Mouse (Mus musculus) lung, embryonic 16.5 days (tissue): Measurements from ENCODE around the gene Gm20219. TPM values are rescaled to one million over a fixed set of nuclear protein-coding genes. Genes with fewer than 3 reads are reported as not detected.

Source experiments
- ATAC-seq: fragments of 200-750 bp; cut with Nextera tagmentation; 2 replicates; pipeline ENCODE4 v1.8.0; 2017; ENCODE audit warnings: low read depth, mild to moderate bottlenecking, moderate library complexity
- H3K27ac ChIP-seq: fragments of 300-500 bp; sonication (generic); 2 replicates; pipeline ENCODE4 v1.5.1; 2014; ENCODE audit warnings: mild to moderate bottlenecking, control low read depth, low read length
- H3K27me3 ChIP-seq: fragments of 300-500 bp; sonication (generic); 2 replicates; pipeline ENCODE4 v1.6.1; 2014; ENCODE audit warnings: low read depth, low read length, mixed read lengths; ENCODE audit not compliant: control insufficient read depth, insufficient read depth
- H3K36me3 ChIP-seq: fragments of 300-500 bp; sonication (generic); 2 replicates; pipeline ENCODE4 v1.6.1; 2014; ENCODE audit warnings: low read length; ENCODE audit not compliant: control insufficient read depth, insufficient read depth
- H3K4me1 ChIP-seq: fragments of 300-500 bp; sonication (generic); replicated peaks from 2 replicates; pipeline ENCODE4 v1.6.1; 2014; ENCODE audit warnings: low read length, mixed read lengths; ENCODE audit not compliant: control insufficient read depth, insufficient read depth
- H3K4me2 ChIP-seq: fragments of 300-500 bp; sonication (generic); 2 replicates; pipeline ENCODE4 v1.6.1; 2014; ENCODE audit warnings: low read depth, low read length, control low read depth
- H3K4me3 ChIP-seq: fragments of 300-500 bp; sonication (generic); 2 replicates; pipeline ENCODE4 v1.5.1; 2014; ENCODE audit warnings: mild to moderate bottlenecking, low read length, control low read depth
- H3K9ac ChIP-seq: fragments of 300-500 bp; sonication (generic); 2 replicates; pipeline ENCODE4 v1.6.1; 2014; ENCODE audit warnings: low read length, control low read depth
- H3K9me3 ChIP-seq: fragments of 300-500 bp; sonication (generic); 2 replicates; pipeline ENCODE4 v1.6.1; 2016; ENCODE audit warnings: low read length; ENCODE audit not compliant: control insufficient read depth
- WGBS: fragments of 180-500 bp; shearing (Covaris S2); extraction: QIAGEN DNeasy Blood & Tissue Kit; methylation state at CpG from one replicate; pipeline ENCODE4 v1.1.7; 2014; 5-methylcytosine and 5-hydroxymethylcytosine counted together
- polyA plus RNA-seq: library from polyadenylated mRNA; unstranded; fragments of >200 nt; fragmentation: Nextera tagmentation; extraction: Ambion mirVana; gene quantifications from 2 replicates; pipeline ENCODE4 v1.2.1, GENCODE M21; 2015

Gene Gm20219
- polyA plus RNA-seq, 1 experiment from 2014 or later: 4.9 TPM

- 85% methylated on average over 2 of the region's 2 CpGs for WGBS
- Histone ChIP-seq H3K27me3 (no peaks in the 10 kb centered on the region), H3K9ac (no peak overlapping the region), H3K4me3 (no peak overlapping the region), H3K4me2 (no peak overlapping the region), H3K27ac (no peak overlapping the region), H3K4me1 (no peaks in the 10 kb centered on the region), H3K9me3 (no peaks in the 10 kb centered on the region), H3K36me3 (peaks cover 55% of the 10 kb centered on the region)
- no peak for ATAC-seq
These were observed 7.7 kb upstream of the Gm20219 start for GRCm38 (mm10) chr17:56561866-56562265.

- Histone ChIP-seq H3K27me3 (no peaks in the 10 kb centered on the region), H3K4me3 (no peak overlapping the region), H3K27ac (no peak overlapping the region), H3K9ac (no peak overlapping the region), H3K36me3 (peaks cover 37% of the 10 kb centered on the region), H3K4me2 (no peak overlapping the region), H3K4me1 (no peaks in the 10 kb centered on the region), H3K9me3 (no peaks in the 10 kb centered on the region)
- WGBS: 56% methylated on average over 1 of the region's 1 CpGs
- no peak for ATAC-seq
These were observed 5.9 kb upstream of the Gm20219 start for GRCm38 (mm10) chr17:56560131-56560530.

GRCm38 (mm10) chr17:56559386-56559785 is 5.2 kb upstream of the Gm20219 start:
- H3K4me1 ChIP-seq: no peaks in the 10 kb centered on the region
- H3K27ac ChIP-seq: no peak overlapping the region
- no peak overlapping the region for H3K4me2 ChIP-seq
- no peak overlapping the region for H3K4me3 ChIP-seq
- H3K36me3 ChIP-seq: peaks cover 31% of the 10 kb centered on the region
- H3K27me3 ChIP-seq: no peaks in the 10 kb centered on the region
- ATAC-seq: no peak
- H3K9ac ChIP-seq: no peak overlapping the region
- 71% methylated on average over 3 of the region's 3 CpGs for WGBS
- H3K9me3 ChIP-seq: no peaks in the 10 kb centered on the region

GRCm38 (mm10) chr17:56558448-56558847 is 4.3 kb upstream of the Gm20219 start:
- no peaks in the 10 kb centered on the region for H3K4me1 ChIP-seq
- peaks cover 22% of the 10 kb centered on the region for H3K36me3 ChIP-seq
- ATAC-seq: peak; percentile 16; the same call in 1 of the 2 replicates
- no peaks in the 10 kb centered on the region for H3K9me3 ChIP-seq
- no peak overlapping the region for H3K4me3 ChIP-seq
- no peak overlapping the region for H3K27ac ChIP-seq
- H3K4me2 ChIP-seq: no peak overlapping the region
- no peaks in the 10 kb centered on the region for H3K27me3 ChIP-seq
- WGBS: 22% methylated on average over 3 of the region's 3 CpGs
- no peak overlapping the region for H3K9ac ChIP-seq

- H3K9me3 ChIP-seq: no peaks in the 10 kb centered on the region
- 56% methylated on average over 5 of the region's 5 CpGs for WGBS
- no peak overlapping the region for H3K4me2 ChIP-seq
- no peaks in the 10 kb centered on the region for H3K27me3 ChIP-seq
- no peak overlapping the region for H3K9ac ChIP-seq
- ATAC-seq: 0 out of 2 replicates have a peak, but pooled peaks have one; percentile 23
- H3K4me1 ChIP-seq: no peaks in the 10 kb centered on the region
- H3K4me3 ChIP-seq: no peak overlapping the region
- H3K36me3 ChIP-seq: no peaks in the 10 kb centered on the region
- H3K27ac ChIP-seq: no peak overlapping the region
These were observed 1.3 kb downstream of the Gm20219 start for GRCm38 (mm10) chr17:56552781-56553363.

- Histone ChIP-seq H3K27me3 (no peaks in the 10 kb centered on the region), H3K9ac (no peak overlapping the region), H3K36me3 (no peaks in the 10 kb centered on the region), H3K4me3 (no peak overlapping the region), H3K27ac (no peak overlapping the region), H3K4me2 (no peak overlapping the region), H3K4me1 (no peaks in the 10 kb centered on the region), H3K9me3 (no peaks in the 10 kb centered on the region)
- 67% methylated on average over 6 of the region's 6 CpGs for whole genome bisulfite sequencing
- no peak for ATAC-seq
These were observed 2.2 kb downstream of the Gm20219 start for GRCm38 (mm10) chr17:56551841-56552581.

GRCm38 (mm10) chr17:56550784-56551475 is 3.3 kb downstream of the Gm20219 start:
- ATAC-seq: peak; percentile 26; the same call in 1 of the 2 replicates
- Histone ChIP-seq H3K4me2 (no peak overlapping the region), H3K4me3 (no peak overlapping the region), H3K9ac (no peak overlapping the region), H3K4me1 (no peaks in the 10 kb centered on the region), H3K36me3 (no peaks in the 10 kb centered on the region), H3K27me3 (no peaks in the 10 kb centered on the region), H3K27ac (no peak overlapping the region), H3K9me3 (no peaks in the 10 kb centered on the region)
- WGBS: 69% methylated on average over 12 of the region's 12 CpGs

- no peaks in the 10 kb centered on the region for H3K36me3 ChIP-seq
- H3K4me3 ChIP-seq: no peak overlapping the region
- no peaks in the 10 kb centered on the region for H3K9me3 ChIP-seq
- WGBS: 63% methylated on average over 4 of the region's 4 CpGs
- no peak overlapping the region for H3K27ac ChIP-seq
- ATAC-seq: no peak
- no peaks in the 10 kb centered on the region for H3K4me1 ChIP-seq
- H3K4me2 ChIP-seq: no peak overlapping the region
- no peak overlapping the region for H3K9ac ChIP-seq
- no peaks in the 10 kb centered on the region for H3K27me3 ChIP-seq
These were observed 5.5 kb downstream of the Gm20219 start for GRCm38 (mm10) chr17:56548605-56549105.
